Mouse (Mus musculus): ENCODE data around the gene Apom. TPM values are rescaled to one million over a fixed set of nuclear protein-coding genes. Genes with fewer than 3 reads are reported as not detected.

Gene Apom
- polyA plus RNA-seq, 1 experiment from 2014 or later = 853 TPM

DNA sequence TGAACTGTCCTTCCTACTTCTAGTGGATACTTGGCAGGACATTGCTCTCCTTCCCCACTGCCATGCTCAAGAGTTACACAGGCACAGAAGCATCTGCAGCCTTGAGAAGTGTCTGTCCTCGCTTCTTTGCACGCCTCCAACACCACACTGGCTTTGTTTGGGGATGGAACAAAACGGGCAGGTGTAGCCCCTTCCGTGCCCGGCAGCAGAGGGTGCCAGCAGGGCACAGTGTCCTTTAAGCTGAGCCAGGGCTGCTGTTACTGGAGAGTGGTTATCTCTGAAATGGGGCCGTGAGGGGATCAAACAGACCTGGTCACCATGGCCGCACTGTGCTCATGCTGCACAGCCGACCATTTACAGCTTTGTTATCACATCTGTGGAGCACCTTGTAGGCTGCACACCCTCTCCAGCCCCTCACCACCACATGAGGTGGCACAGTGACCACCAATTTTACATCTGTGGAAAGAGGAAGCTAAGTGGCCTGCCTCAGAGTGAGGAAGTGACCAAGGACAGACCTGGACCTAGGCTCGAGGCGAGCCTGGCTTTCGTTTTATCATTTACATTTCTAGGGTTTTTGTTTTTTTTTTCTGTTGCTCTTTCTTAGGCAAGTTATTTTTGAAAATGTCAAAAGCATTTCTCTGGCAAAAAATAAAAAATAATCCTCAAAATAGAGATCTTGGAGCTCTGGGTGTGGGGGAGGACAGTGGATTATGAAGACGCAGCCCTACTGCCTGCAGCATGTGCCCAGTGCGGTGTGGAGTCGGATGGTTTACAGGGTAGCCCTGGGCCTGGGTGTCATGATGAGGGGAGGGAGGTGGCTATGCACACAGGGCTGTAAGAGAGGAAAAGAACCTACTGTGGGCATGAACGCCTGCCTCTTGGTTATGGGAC is 37.1 kb downstream of the Apom start:
- Histone ChIP-seq H3K9me3 (replicated peaks) (no peaks in the 10 kb centered on the region), H3K4me2 (no peak overlapping the region), H3K36me3 (replicated peaks) (peaks cover 91% of the 10 kb centered on the region), H3K27me3 (no peaks in the 10 kb centered on the region), H3K27ac (replicated peaks) (no peak overlapping the region), H3K4me1 (replicated peaks) (peaks cover 31% of the 10 kb centered on the region), H3K9ac (no peak overlapping the region), H3K4me3 (replicated peaks) (no peak overlapping the region)
- no peak for ATAC-seq (ENCODE audit: insufficient read depth)
- WGBS (ENCODE audit: insufficient replicate concordance) = 74% methylated on average over 15 of the region's 15 CpGs

- Histone ChIP-seq H3K27ac (replicated peaks) (no peak overlapping the region), H3K4me2 (no peak overlapping the region), H3K27me3 (no peaks in the 10 kb centered on the region), H3K9ac (no peak overlapping the region), H3K4me1 (replicated peaks) (peaks cover 40% of the 10 kb centered on the region), H3K36me3 (replicated peaks) (peaks cover 70% of the 10 kb centered on the region), H3K9me3 (replicated peaks) (no peaks in the 10 kb centered on the region), H3K4me3 (replicated peaks) (no peak overlapping the region)
- 82% methylated on average over 14 of the region's 14 CpGs for WGBS (ENCODE audit: insufficient replicate concordance)
- ATAC-seq (ENCODE audit: insufficient read depth) = no peak
Observed at GRCm38 (mm10) chr17:35092403-35093198, 39.2 kb downstream of the Apom start.

- Histone ChIP-seq H3K27ac (replicated peaks) (peak overlapping the region; percentile 97), H3K27me3 (no peaks in the 10 kb centered on the region), H3K9me3 (replicated peaks) (no peaks in the 10 kb centered on the region), H3K4me3 (replicated peaks) (peak overlapping the region; percentile 79), H3K4me1 (replicated peaks) (peaks cover 45% of the 10 kb centered on the region), H3K4me2 (peak overlapping the region; percentile 83), H3K36me3 (replicated peaks) (peaks cover 48% of the 10 kb centered on the region), H3K9ac (peak overlapping the region; percentile 92)
- peak; percentile 43 for ATAC-seq (ENCODE audit: insufficient read depth)
- 54% methylated on average over 8 of the region's 8 CpGs for WGBS (ENCODE audit: insufficient replicate concordance)
Observed at GRCm38 (mm10) chr17:35090166-35090932, 41.5 kb downstream of the Apom start.

DNA sequence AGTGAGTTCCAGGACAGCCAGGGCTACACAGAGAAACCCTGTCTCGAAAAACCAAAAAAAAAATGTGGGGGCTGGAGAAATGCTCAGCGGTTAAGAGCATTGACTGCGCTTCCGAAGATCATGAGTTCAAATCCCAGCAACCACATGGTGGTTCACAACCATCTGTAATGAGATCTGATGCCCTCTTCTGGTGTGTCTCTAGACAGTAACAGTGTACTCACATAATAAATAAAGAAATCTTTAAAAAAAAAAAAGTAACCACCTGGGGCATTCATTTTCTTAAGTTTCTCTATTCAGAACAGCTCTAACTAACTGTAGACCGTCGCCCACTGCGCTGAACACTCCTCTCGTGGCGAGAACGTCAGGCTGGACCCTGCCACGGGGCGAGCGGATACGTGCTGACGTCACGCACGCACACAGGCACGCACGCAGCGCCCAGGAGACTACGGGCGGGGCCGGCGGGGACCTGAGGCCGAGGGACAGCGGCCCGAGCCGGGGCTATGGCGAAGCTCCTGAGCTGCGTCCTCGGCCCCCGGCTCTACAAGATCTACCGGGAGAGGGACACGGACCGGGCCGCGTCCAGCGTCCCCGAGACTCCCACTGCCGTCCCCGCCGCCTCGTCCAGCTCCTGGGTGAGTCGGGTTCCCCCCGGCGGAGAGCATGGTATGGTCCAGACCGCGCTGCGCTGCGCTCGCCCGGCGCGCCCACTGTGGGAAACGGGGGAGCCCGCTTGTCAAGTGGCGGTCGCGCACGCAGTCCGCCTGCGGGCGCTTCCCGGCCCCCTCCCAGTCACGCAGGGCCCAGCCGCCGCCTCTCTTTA is 42.8 kb downstream of the Apom start, which contains the start of gene Abhd16a:
TSS of gene Abhd16a (plus strand) at position 439 of the 820 bp plus-strand sequence.
- peak; percentile 97 for ATAC-seq (ENCODE audit: insufficient read depth)
- H3K4me1 ChIP-seq (replicated peaks) = peaks cover 48% of the 10 kb centered on the region
- H3K4me3 ChIP-seq (replicated peaks) = peak within 1 kb of the TSS; percentile 79
- H3K36me3 ChIP-seq (replicated peaks) = peaks cover 35% of the 10 kb centered on the region
- H3K27me3 ChIP-seq = no peaks in the 10 kb centered on the region
- H3K4me2 ChIP-seq = peak within 1 kb of the TSS; percentile 83
- H3K9me3 ChIP-seq (replicated peaks) = no peaks in the 10 kb centered on the region
- WGBS (ENCODE audit: insufficient replicate concordance) = 2% methylated on average over 67 of the region's 67 CpGs
- H3K27ac ChIP-seq (replicated peaks) = peak within 1 kb of the TSS; percentile 97
- H3K9ac ChIP-seq = peak within 1 kb of the TSS; percentile 92

- ATAC-seq (ENCODE audit: insufficient read depth) = no peak
- Histone ChIP-seq H3K4me1 (replicated peaks) (peaks cover 48% of the 10 kb centered on the region), H3K36me3 (replicated peaks) (peaks cover 26% of the 10 kb centered on the region), H3K9ac (no peak overlapping the region), H3K4me2 (no peak overlapping the region), H3K4me3 (replicated peaks) (no peak overlapping the region), H3K9me3 (replicated peaks) (no peaks in the 10 kb centered on the region), H3K27ac (replicated peaks) (no peak overlapping the region), H3K27me3 (no peaks in the 10 kb centered on the region)
- 34% methylated on average over 2 of the region's 2 CpGs for WGBS (ENCODE audit: insufficient replicate concordance)
Observed at GRCm38 (mm10) chr17:35088151-35088550, 43.7 kb downstream of the Apom start.

DNA sequence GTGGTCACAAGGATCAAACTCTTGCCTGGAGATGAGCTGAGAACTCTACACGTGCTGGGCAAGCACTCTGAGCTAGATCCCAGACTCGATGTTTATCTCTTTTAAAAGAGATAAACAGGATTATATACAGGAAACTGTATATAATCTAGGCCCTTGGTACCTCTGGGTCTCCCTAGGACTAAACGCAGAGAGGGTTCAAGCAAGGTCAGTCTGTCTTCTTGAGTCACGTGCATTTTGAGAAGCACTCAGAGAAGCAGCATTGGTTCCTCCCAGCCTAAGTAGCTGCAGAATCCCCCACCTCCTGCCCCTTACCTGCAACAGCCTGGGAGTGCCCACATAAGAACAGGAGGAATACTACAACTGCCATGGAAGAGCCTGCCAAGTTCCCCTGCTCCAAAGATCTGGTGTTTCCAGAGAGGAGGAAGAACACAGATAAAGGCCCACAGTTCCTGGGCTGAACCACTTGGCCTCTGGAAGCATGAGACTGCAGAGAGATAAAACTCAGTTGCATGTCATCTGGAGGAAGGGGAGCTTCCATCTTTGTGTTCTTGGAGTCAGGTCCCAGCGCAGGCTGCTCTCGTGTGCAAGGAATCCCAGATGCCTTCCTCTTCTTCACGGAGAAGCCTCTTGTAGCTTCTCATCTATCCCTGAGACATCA is 46.5 kb downstream of the Apom start, which contains the start of gene Ly6g6f:
TSS of gene Ly6g6f (minus strand) at position 403 of the 658 bp plus-strand sequence.
- no peaks in the 10 kb centered on the region for H3K9me3 ChIP-seq (replicated peaks)
- H3K27me3 ChIP-seq = no peaks in the 10 kb centered on the region
- H3K9ac ChIP-seq = no peak within 1 kb of the TSS
- peaks cover 34% of the 10 kb centered on the region for H3K4me1 ChIP-seq (replicated peaks)
- ATAC-seq (ENCODE audit: insufficient read depth) = no peak
- H3K27ac ChIP-seq (replicated peaks) = no peak within 1 kb of the TSS
- no peaks in the 10 kb centered on the region for H3K36me3 ChIP-seq (replicated peaks)
- no peak within 1 kb of the TSS for H3K4me2 ChIP-seq
- H3K4me3 ChIP-seq (replicated peaks) = no peak within 1 kb of the TSS
- WGBS (ENCODE audit: insufficient replicate concordance) = 40% methylated on average over 7 of the region's 7 CpGs

DNA sequence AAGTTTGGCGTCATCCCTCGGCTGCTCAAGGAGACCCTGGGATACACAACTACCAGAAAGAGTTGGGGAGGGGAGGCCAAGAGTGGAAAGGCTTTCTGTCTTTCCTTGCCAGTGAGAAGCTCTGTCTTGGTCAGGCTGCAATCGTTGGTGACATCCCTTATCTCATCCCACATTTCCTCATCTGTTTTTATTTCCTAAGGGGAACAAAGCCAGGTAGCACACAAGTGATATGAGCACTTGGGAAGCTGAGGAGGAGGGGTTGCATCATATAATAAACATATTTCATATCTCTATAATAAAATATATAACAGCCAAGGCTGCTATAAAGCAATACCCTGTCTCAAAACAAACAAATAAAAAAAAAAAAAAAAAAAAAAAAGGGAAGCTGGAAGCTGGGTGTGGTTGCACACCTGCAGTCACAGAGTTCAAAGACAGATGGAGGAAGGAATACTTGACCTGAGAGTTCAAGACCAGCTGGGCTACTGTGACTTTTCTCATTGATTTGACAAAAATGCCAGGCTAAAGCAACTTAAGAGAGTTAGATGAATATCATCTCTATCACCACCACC is 47.8 kb downstream of the Apom start:
- 39% methylated on average over 3 of the region's 3 CpGs for WGBS (ENCODE audit: insufficient replicate concordance)
- no peak for ATAC-seq (ENCODE audit: insufficient read depth)
- Histone ChIP-seq H3K4me3 (replicated peaks) (no peak overlapping the region), H3K9ac (no peak overlapping the region), H3K9me3 (replicated peaks) (no peaks in the 10 kb centered on the region), H3K27me3 (no peaks in the 10 kb centered on the region), H3K4me2 (no peak overlapping the region), H3K27ac (replicated peaks) (no peak overlapping the region), H3K4me1 (replicated peaks) (peaks cover 40% of the 10 kb centered on the region), H3K36me3 (replicated peaks) (no peaks in the 10 kb centered on the region)

DNA sequence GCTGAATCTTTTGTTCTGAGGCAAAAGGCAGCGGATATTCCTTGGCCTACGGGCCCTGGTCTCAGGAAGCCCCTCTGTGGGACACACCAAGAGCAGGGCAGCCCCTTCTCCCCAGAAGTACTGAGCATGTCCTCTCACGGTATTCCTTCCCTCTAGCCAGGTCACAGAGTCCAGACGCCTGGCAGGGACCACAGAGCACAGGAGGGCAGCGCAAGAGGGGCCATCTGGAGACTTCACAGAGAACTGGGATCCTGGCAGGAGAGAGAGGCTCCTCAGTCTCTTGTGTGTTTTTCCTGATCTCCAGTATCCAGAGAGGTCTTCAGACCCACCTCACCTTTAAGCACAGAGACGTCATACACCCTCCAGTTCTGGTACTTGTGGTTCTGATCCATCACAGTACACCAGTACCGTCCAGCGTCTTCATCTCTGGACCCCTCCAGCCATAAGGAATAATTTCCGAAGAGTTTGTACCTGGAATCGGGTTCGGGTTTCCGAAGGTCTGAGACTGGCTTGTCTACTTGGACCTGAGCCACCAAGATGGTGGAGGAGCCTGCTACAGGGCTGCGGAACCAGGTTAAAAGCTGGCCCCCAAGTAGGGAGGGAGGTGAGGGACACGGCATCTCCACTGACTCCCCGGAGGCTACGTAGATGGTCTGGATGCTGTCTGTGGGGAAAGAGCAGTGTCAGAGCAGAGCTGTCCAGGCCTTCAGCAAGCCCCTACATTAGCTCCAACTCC is 48.8 kb downstream of the Apom start:
- 81% methylated on average over 16 of the region's 16 CpGs for WGBS (ENCODE audit: insufficient replicate concordance)
- ATAC-seq (ENCODE audit: insufficient read depth) = no peak
- no peak overlapping the region for H3K27ac ChIP-seq (replicated peaks)

GRCm38 (mm10) chr17:35080710-35081109 is 51.1 kb downstream of the Apom start:
- no peak overlapping the region; the same call in 1 of the 2 replicates for H3K4me3 ChIP-seq (replicated peaks)
- peaks cover 56% of the 10 kb centered on the region for H3K4me1 ChIP-seq (replicated peaks)
- H3K27me3 ChIP-seq = peaks cover 18% of the 10 kb centered on the region
- H3K9ac ChIP-seq = peak overlapping the region; percentile 23; the same call in 1 of the 2 replicates
- no peaks in the 10 kb centered on the region for H3K36me3 ChIP-seq (replicated peaks)
- peak overlapping the region; percentile 85 for H3K27ac ChIP-seq (replicated peaks)
- peak overlapping the region; percentile 70 for H3K4me2 ChIP-seq
- WGBS (ENCODE audit: insufficient replicate concordance) = 83% methylated on average over 4 of the region's 4 CpGs
- ATAC-seq (ENCODE audit: insufficient read depth) = no peak
- no peaks in the 10 kb centered on the region for H3K9me3 ChIP-seq (replicated peaks)

More for the DNA sequence above, 48.8 kb downstream of the Apom start:
- H3K9ac ChIP-seq = no peak overlapping the region
- peaks cover 5% of the 10 kb centered on the region for H3K27me3 ChIP-seq
- H3K9me3 ChIP-seq (replicated peaks) = no peaks in the 10 kb centered on the region
- no peak overlapping the region for H3K4me3 ChIP-seq (replicated peaks)
- no peaks in the 10 kb centered on the region for H3K36me3 ChIP-seq (replicated peaks)
- peaks cover 42% of the 10 kb centered on the region for H3K4me1 ChIP-seq (replicated peaks)
- H3K4me2 ChIP-seq = no peak overlapping the region
